Mouse (Mus musculus) forebrain, postnatal 0 days (tissue): Measurements from ENCODE around the gene Siah2. TPM values are rescaled to one million over a fixed set of nuclear protein-coding genes. Genes with fewer than 3 reads are reported as not detected.

Experiments
- ATAC-seq: fragments of 200-750 bp; cut with Nextera tagmentation; 2 replicates; pipeline ENCODE4 v1.8.0; 2017; ENCODE audit warnings: mild to moderate bottlenecking, moderate library complexity
- DNase-seq: peaks from one replicate; pipeline ENCODE4 v3.0.0-alpha.2; 2015
- H3K27ac ChIP-seq: fragments of 300-500 bp; sonication (generic); 2 replicates; pipeline ENCODE4 v1.5.1; 2014; ENCODE audit warnings: low read depth, mild to moderate bottlenecking, antibody characterized with exemption, low read length, moderate library complexity, mixed read lengths
- H3K27me3 ChIP-seq: fragments of 300-500 bp; sonication (generic); 2 replicates; pipeline ENCODE4 v1.6.1; 2014; ENCODE audit warnings: mild to moderate bottlenecking, low read length, mixed read lengths; ENCODE audit not compliant: insufficient read depth
- H3K36me3 ChIP-seq: fragments of 300-500 bp; sonication (generic); 2 replicates; pipeline ENCODE4 v1.6.1; 2014; ENCODE audit warnings: mild to moderate bottlenecking, moderate library complexity; ENCODE audit not compliant: insufficient read depth
- H3K4me1 ChIP-seq: fragments of 300-500 bp; sonication (generic); 2 replicates; pipeline ENCODE4 v1.6.1; 2014; ENCODE audit warnings: antibody characterized with exemption; ENCODE audit not compliant: insufficient read depth
- H3K4me2 ChIP-seq: fragments of 300-500 bp; sonication (generic); 2 replicates; pipeline ENCODE4 v1.6.1; 2014; ENCODE audit warnings: low read depth, mild to moderate bottlenecking, moderate library complexity
- H3K4me3 ChIP-seq: fragments of 300-500 bp; sonication (generic); 2 replicates; pipeline ENCODE4 v1.5.1; 2014; ENCODE audit warnings: low read depth, low read length, mixed read lengths
- H3K9ac ChIP-seq: fragments of 300-500 bp; sonication (generic); 2 replicates; pipeline ENCODE4 v1.6.1; 2014; ENCODE audit warnings: mild to moderate bottlenecking
- H3K9me3 ChIP-seq: fragments of 300-500 bp; sonication (generic); 2 replicates; pipeline ENCODE4 v1.6.1; 2016; ENCODE audit warnings: low read length
- CTCF ChIP-seq: sonication (generic); IDR thresholded peaks from 2 replicates; pipeline ENCODE4 v1.5.1; 2016; ENCODE audit warnings: antibody characterized with exemption, control low read depth, low read depth
- WGBS: fragments of 180-500 bp; shearing (Covaris S2); extraction: QIAGEN DNeasy Blood & Tissue Kit; methylation state at CpG from one replicate; pipeline ENCODE4 v1.1.7; 2014; 5-methylcytosine and 5-hydroxymethylcytosine counted together
- polyA plus RNA-seq: library from polyadenylated mRNA; unstranded; fragments of >200 nt; fragmentation: Nextera tagmentation; extraction: Ambion mirVana; gene quantifications from 2 replicates; pipeline ENCODE4 v1.2.1, GENCODE M21; 2015
- total RNA-seq: library from RNA; depleted of rRNA; stranded (reverse); fragments of >200 nt; gene quantifications from 2 replicates; pipeline ENCODE4 v1.2.3, GENCODE M21; 2014

The Siah2 gene
- total and polyA plus RNA-seq, 2 experiments from 2014 or later: 13.6 to 25.2 TPM

- ATAC-seq (no peak), DNase-seq (no peak)
- no peaks in the 10 kb centered on the region for H3K9me3 ChIP-seq
- H3K27ac ChIP-seq: no peak overlapping the region
- H3K27me3 ChIP-seq: no peaks in the 10 kb centered on the region
- no peak overlapping the region for H3K9ac ChIP-seq
- no peak overlapping the region for H3K4me2 ChIP-seq
- no peak for TF ChIP-seq CTCF
- no peaks in the 10 kb centered on the region for H3K4me1 ChIP-seq
- WGBS: 72% methylated on average over 6 of the region's 6 CpGs
- peaks cover 17% of the 10 kb centered on the region for H3K36me3 ChIP-seq
- no peak overlapping the region for H3K4me3 ChIP-seq
Observed at GRCm38 (mm10) chr3:58671616-58672250, 20.5 kb downstream of the Siah2 start.

GRCm38 (mm10) chr3:58663970-58664369 lies 28.2 kb downstream of the Siah2 start:
- 75% methylated on average over 7 of the region's 7 CpGs for WGBS
- Histone ChIP-seq H3K36me3 (no peaks in the 10 kb centered on the region; the same call in 1 of the 2 replicates), H3K27ac (no peak overlapping the region), H3K4me2 (no peak overlapping the region), H3K4me3 (no peak overlapping the region), H3K4me1 (no peaks in the 10 kb centered on the region), H3K27me3 (no peaks in the 10 kb centered on the region), H3K9ac (no peak overlapping the region), H3K9me3 (no peaks in the 10 kb centered on the region)
- ATAC-seq (no peak), DNase-seq (no peak)
- no peak for TF ChIP-seq CTCF

GRCm38 (mm10) chr3:58660636-58661035 lies 31.6 kb downstream of the Siah2 start:
- H3K27ac ChIP-seq: no peak overlapping the region
- DNase-seq (no peak), ATAC-seq (no peak)
- WGBS: 90% methylated on average over 4 of the region's 4 CpGs
- H3K4me3 ChIP-seq: no peak overlapping the region
- no peaks in the 10 kb centered on the region for H3K27me3 ChIP-seq
- no peak overlapping the region for H3K4me2 ChIP-seq
- no peaks in the 10 kb centered on the region for H3K36me3 ChIP-seq
- TF ChIP-seq CTCF: no peak
- no peak overlapping the region for H3K9ac ChIP-seq
- H3K9me3 ChIP-seq: no peaks in the 10 kb centered on the region
- no peaks in the 10 kb centered on the region for H3K4me1 ChIP-seq

- H3K4me2 ChIP-seq: no peak overlapping the region
- DNase-seq (peak; percentile 12), ATAC-seq (no peak)
- H3K9ac ChIP-seq: no peak overlapping the region
- H3K27me3 ChIP-seq: no peaks in the 10 kb centered on the region
- H3K4me3 ChIP-seq: no peak overlapping the region
- H3K4me1 ChIP-seq: no peaks in the 10 kb centered on the region
- H3K27ac ChIP-seq: no peak overlapping the region
- no peaks in the 10 kb centered on the region for H3K9me3 ChIP-seq
- WGBS: 36% methylated on average over 2 of the region's 2 CpGs
- H3K36me3 ChIP-seq: no peaks in the 10 kb centered on the region
- no peak; the same call in 1 of the 2 replicates for TF ChIP-seq CTCF
Observed at GRCm38 (mm10) chr3:58657356-58657755, 34.8 kb downstream of the Siah2 start.

- ATAC-seq (peak; percentile 88), DNase-seq (peak; percentile 81)
- H3K4me2 ChIP-seq: no peak overlapping the region
- TF ChIP-seq CTCF: peak; percentile 88
- H3K27me3 ChIP-seq: no peaks in the 10 kb centered on the region
- no peaks in the 10 kb centered on the region for H3K4me1 ChIP-seq
- no peaks in the 10 kb centered on the region for H3K36me3 ChIP-seq
- no peak overlapping the region for H3K4me3 ChIP-seq
- no peak overlapping the region for H3K27ac ChIP-seq
- no peak overlapping the region for H3K9ac ChIP-seq
- WGBS: 56% methylated on average over 17 of the region's 17 CpGs
- H3K9me3 ChIP-seq: no peaks in the 10 kb centered on the region
Observed at GRCm38 (mm10) chr3:58655362-58656130, 36.7 kb downstream of the Siah2 start.

- DNase-seq: no peak
- WGBS: 62% methylated on average over 5 of the region's 5 CpGs
- no peaks in the 10 kb centered on the region for H3K4me1 ChIP-seq
Observed at GRCm38 (mm10) chr3:58653907-58654306, 38.3 kb downstream of the Siah2 start.

GRCm38 (mm10) chr3:58650328-58650727 lies 41.9 kb downstream of the Siah2 start:
- Histone ChIP-seq H3K4me3 (no peak overlapping the region), H3K9me3 (no peaks in the 10 kb centered on the region), H3K36me3 (no peaks in the 10 kb centered on the region), H3K9ac (no peak overlapping the region), H3K4me2 (no peak overlapping the region), H3K4me1 (no peaks in the 10 kb centered on the region), H3K27ac (no peak overlapping the region), H3K27me3 (no peaks in the 10 kb centered on the region)
- ATAC-seq (no peak), DNase-seq (no peak)
- TF ChIP-seq CTCF: no peak
- 91% methylated on average over 4 of the region's 4 CpGs for WGBS

More at GRCm38 (mm10) chr3:58653907-58654306, 38.3 kb downstream of the Siah2 start:
- Histone ChIP-seq H3K4me3 (no peak overlapping the region), H3K36me3 (no peaks in the 10 kb centered on the region), H3K9ac (no peak overlapping the region), H3K27me3 (no peaks in the 10 kb centered on the region), H3K27ac (no peak overlapping the region), H3K9me3 (no peaks in the 10 kb centered on the region), H3K4me2 (no peak overlapping the region)
- peak; percentile 27 for TF ChIP-seq CTCF
- ATAC-seq: no peak
